Mouse (Mus musculus): ENCODE data around the gene Plcb3.

- TF ChIP-seq POLR2A (IDR thresholded peaks at IDR 0.05; ENCODE audit: borderline replicate concordance, control insufficient read depth, low read depth, low read length) (peak; percentile 28; the same call in 1 of the 2 replicates), CTCF (IDR thresholded peaks at IDR 0.05; ENCODE audit: control insufficient read depth, insufficient read depth, low read length) (peak; percentile 52; the same call in 1 of the 2 replicates)
These were observed at the start of gene Plcb3 for GRCm38 (mm10) chr19:6975537-6976521.

All from bone marrow, adult 2 months (tissue).